Mouse (Mus musculus): ENCODE measurements around the gene Cap1.

The Cap1 gene

GRCm38 (mm10) chr4:122885768-122886578 lies at the start of gene Cap1:
TSS of gene Cap1 (minus strand) at chr4:122886056.
- DNase-seq (ENCODE audit: low spot score), result peak; percentile 94

- DNase-seq (ENCODE audit: low spot score), result no peak
Observed at GRCm38 (mm10) chr4:122933857-122934256, 48.0 kb upstream of the Cap1 start.

GRCm38 (mm10) chr4:122933051-122933591 lies 47.3 kb upstream of the Cap1 start:
- no peak for DNase-seq (ENCODE audit: low spot score)

GRCm38 (mm10) chr4:122932239-122932978 lies 46.6 kb upstream of the Cap1 start:
- no peak for DNase-seq (ENCODE audit: low spot score)

GRCm38 (mm10) chr4:122930939-122931590 lies 45.2 kb upstream of the Cap1 start:
- DNase-seq (ENCODE audit: low spot score), result no peak

GRCm38 (mm10) chr4:122923392-122924344 lies 37.8 kb upstream of the Cap1 start:
- DNase-seq (ENCODE audit: low spot score), result no peak

GRCm38 (mm10) chr4:122922841-122923240 lies 37.0 kb upstream of the Cap1 start:
- no peak for DNase-seq (ENCODE audit: low spot score)

GRCm38 (mm10) chr4:122915985-122916384 lies 30.1 kb upstream of the Cap1 start:
- DNase-seq (ENCODE audit: low spot score), result no peak

GRCm38 (mm10) chr4:122914186-122914585 lies 28.3 kb upstream of the Cap1 start:
- no peak for DNase-seq (ENCODE audit: low spot score)

GRCm38 (mm10) chr4:122912613-122913012 lies 26.8 kb upstream of the Cap1 start:
- no peak for DNase-seq (ENCODE audit: low spot score)

- no peak for DNase-seq (ENCODE audit: low spot score)
Observed at GRCm38 (mm10) chr4:122910577-122910976, 24.7 kb upstream of the Cap1 start.

GRCm38 (mm10) chr4:122909572-122910189 lies 23.8 kb upstream of the Cap1 start:
- no peak for DNase-seq (ENCODE audit: low spot score)

GRCm38 (mm10) chr4:122905359-122905758 lies 19.5 kb upstream of the Cap1 start:
- DNase-seq (ENCODE audit: low spot score), result no peak

- DNase-seq (ENCODE audit: low spot score), result no peak
Observed at GRCm38 (mm10) chr4:122903709-122904108, 17.9 kb upstream of the Cap1 start.

- no peak for DNase-seq (ENCODE audit: low spot score)
Observed at GRCm38 (mm10) chr4:122902156-122902555, 16.3 kb upstream of the Cap1 start.

- DNase-seq (ENCODE audit: low spot score), result peak; percentile 58
Observed at GRCm38 (mm10) chr4:122898313-122898712, 12.5 kb upstream of the Cap1 start.

- DNase-seq (ENCODE audit: low spot score), result no peak
Observed at GRCm38 (mm10) chr4:122897750-122898149, 11.9 kb upstream of the Cap1 start.

- DNase-seq (ENCODE audit: low spot score), result no peak
Observed at GRCm38 (mm10) chr4:122892157-122892556, 6.3 kb upstream of the Cap1 start.

- no peak for DNase-seq (ENCODE audit: low spot score)
Observed at GRCm38 (mm10) chr4:122891597-122891996, 5.7 kb upstream of the Cap1 start.

- peak; percentile 72 for DNase-seq (ENCODE audit: low spot score)
Observed at GRCm38 (mm10) chr4:122890881-122891481, 5.1 kb upstream of the Cap1 start.

Data from ovary, postnatal 14 days (tissue).